Mouse (Mus musculus) G1E-ER4 (cell line): Measurements from ENCODE around the gene Olfr275. TPM values are rescaled to one million over a fixed set of nuclear protein-coding genes. Genes with fewer than 3 reads are reported as not detected.

ENCODE experiments used
- GATA1 ChIP-seq: IDR thresholded peaks from one replicate; pipeline ENCODE4 v1.8.0; 2012; ENCODE audit warnings: low read length, inconsistent platforms
- polyA plus RNA-seq: library from polyadenylated mRNA; stranded (reverse); fragments of >175 nt; gene quantifications from 2 replicates; pipeline ENCODE4 v1.2.3, GENCODE M21; 2012

Gene Olfr275
- polyA plus RNA-seq = not detected in 2 replicates

DNA sequence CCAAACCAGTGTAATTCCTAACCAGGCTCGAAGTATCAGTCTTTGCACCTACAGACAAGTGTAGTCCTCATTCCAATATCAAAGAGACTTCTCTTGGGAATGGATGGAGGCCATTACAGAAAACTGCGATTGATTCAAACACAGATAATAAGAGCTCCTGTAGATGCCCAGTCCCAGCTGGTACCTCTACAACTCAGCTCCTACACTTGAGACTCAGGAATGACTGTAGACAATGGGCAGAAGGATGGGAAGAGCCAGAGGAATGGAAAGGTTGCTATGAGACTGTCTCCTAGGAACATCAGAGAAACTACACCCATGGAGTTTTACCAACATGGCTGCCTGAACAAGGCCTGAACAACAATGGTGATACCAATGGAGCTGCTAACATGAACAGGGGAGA lies at the start of gene Olfr275:
Olfr275 (plus strand) TSS at position 301 of the 400 bp plus-strand sequence.
- TF ChIP-seq GATA1 = no peak

- no peak for TF ChIP-seq GATA1
Measured at GRCm38 (mm10) chr4:52765612-52766011, 48.8 kb upstream of the Olfr275 start.

DNA sequence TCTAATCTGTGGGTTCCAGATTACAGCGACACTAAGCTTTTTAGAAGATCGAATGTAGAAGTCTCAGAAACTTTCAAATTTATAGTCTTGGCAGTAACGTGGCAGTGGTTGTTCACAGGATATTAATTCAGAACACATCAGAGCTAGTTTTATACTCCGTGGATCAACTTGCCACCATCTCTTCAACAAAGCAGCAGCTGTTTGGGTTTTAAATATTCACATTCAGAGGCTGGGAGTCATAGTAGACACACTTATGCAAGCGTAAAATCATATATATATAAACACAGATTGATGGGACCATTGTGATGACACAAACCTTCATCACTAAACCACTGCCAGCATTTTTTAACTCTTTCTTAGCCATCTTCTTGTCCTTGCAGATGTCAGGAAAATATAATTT lies 42.2 kb upstream of the Olfr275 start:
- no peak for TF ChIP-seq GATA1

- no peak for TF ChIP-seq GATA1
Measured at GRCm38 (mm10) chr4:52800013-52800412, 14.4 kb upstream of the Olfr275 start.

DNA sequence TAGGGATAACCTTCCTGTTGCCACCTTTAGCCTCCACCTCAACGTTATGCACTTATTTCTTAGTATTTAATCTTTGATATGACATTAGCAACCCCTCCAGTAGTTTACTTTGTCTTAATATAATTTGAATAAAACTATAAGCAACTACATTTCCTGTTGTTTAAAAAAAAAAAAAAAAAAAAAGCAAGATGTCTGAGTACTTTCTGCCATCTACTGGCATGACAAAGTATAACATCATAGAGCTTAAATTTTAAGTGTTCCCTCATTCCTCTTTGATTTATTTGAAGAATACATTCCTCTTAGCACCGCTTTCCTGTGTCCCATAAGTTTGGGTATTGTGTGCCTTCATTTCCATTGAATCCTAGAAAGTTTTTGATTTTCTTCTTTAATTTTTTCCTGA lies 2.5 kb upstream of the Olfr275 start:
- TF ChIP-seq GATA1 = no peak

DNA sequence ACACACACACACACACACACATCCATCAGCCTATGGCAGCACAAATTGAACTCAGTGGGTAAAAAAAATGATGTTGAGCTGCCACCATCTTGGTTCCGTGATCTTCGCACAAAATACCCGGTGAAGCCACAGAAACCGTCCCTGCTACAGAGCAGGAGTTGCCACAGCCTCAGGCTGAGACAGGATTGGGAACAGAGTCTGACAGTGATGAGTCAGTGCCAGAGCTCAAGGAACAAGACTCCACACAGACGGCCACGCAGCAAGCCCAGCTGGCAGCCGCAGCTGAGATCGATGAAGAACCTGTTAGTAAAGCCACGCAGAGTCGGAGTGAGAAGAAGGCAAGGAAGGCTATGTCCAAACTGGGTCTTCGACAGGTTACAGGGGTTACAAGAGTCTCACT lies 7.0 kb downstream of the Olfr275 start:
- TF ChIP-seq GATA1 = no peak

- no peak for TF ChIP-seq GATA1
Measured at GRCm38 (mm10) chr4:52849039-52849635, 34.7 kb downstream of the Olfr275 start.

GRCm38 (mm10) chr4:52849672-52850071 lies 35.3 kb downstream of the Olfr275 start:
- TF ChIP-seq GATA1 = no peak

DNA sequence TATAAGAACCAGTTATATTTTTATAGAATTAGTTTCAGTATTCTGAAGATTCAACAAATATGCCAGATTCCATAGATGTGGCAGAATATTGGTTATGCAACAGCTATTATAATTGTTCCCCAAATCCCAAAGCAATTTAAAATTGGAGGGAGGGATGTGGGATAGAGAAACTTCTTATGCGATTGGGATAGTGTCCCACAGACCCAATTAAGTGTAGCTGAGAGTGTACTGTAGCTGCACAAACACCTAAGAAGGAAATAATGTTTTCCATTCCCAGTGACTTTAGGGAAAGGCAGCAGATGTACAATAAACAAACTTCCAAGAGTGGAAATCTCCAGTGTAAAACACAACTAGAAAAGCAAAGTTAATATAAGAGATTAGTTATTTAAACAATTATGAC lies 44.7 kb downstream of the Olfr275 start, which contains the start of gene Olfr273:
Olfr273 (minus strand) TSS at position 101 of the 400 bp plus-strand sequence.
- TF ChIP-seq GATA1 = no peak

DNA sequence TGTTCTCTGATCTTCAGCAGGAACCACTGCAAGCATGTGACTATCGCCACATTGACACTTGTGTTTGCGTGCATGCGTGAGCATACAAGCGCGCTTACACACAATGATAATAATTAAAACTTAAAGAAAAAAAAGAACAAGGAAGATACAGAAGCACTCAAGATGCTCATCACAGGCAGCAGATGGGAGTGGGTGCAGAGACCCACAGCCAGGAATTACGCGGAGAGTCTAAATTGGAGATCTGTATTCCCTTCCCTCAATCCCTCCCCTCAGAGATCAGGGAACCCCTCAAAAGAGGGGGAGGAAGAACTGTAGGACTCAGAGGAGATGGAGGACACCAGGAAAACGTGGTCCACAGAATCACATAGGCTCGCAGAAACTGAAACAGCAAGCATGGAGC lies 49.8 kb downstream of the Olfr275 start:
- no peak for TF ChIP-seq GATA1

Other genes with a start within 250 kb of the Olfr275 start
- not detected in 2 replicates for gene Toporsl, start 218.3 kb upstream of the Olfr275 start, polyA plus RNA-seq
- gene Olfr273, start 44.6 kb downstream of the Olfr275 start, polyA plus RNA-seq = not detected in 2 replicates
- not detected in 2 replicates for gene Olfr272, start 104.6 kb downstream of the Olfr275 start, polyA plus RNA-seq
- gene Olfr270, start 149.9 kb downstream of the Olfr275 start, polyA plus RNA-seq = not detected in 2 replicates
- not detected in 2 replicates for gene Nipsnap3a, start 174.7 kb downstream of the Olfr275 start, polyA plus RNA-seq
- gene Nipsnap3b, start 197.3 kb downstream of the Olfr275 start, polyA plus RNA-seq = 25.7 and 26.5 TPM in 2 replicates